Mouse (Mus musculus) cortical plate, adult 2 months (tissue): ENCODE results near the gene Slc7a7. TPM values are rescaled to one million over a fixed set of nuclear protein-coding genes. Genes with fewer than 3 reads are reported as not detected.

Experiments
- H3K27ac ChIP-seq: fragments of 200-500 bp; 2 replicates; pipeline ENCODE4 v1.5.1; 2012; ENCODE audit warnings: low read length, control low read depth, inconsistent platforms; ENCODE audit not compliant: insufficient read depth
- H3K4me1 ChIP-seq: fragments of 200-500 bp; 2 replicates; pipeline ENCODE4 v1.6.1; 2011; ENCODE audit warnings: low read length; ENCODE audit not compliant: control insufficient read depth, insufficient read depth
- H3K4me3 ChIP-seq: fragments of 200-500 bp; 2 replicates; pipeline ENCODE4 v1.5.1; 2011; ENCODE audit warnings: mild to moderate bottlenecking, low read length, control low read depth; ENCODE audit not compliant: insufficient read depth
- CTCF ChIP-seq: fragments of 200-500 bp; IDR thresholded peaks from 2 replicates; pipeline ENCODE4 v1.5.1; 2011; ENCODE audit warnings: mild to moderate bottlenecking, control low read depth, low read length; ENCODE audit not compliant: insufficient read depth; ENCODE audit errors: extremely low read depth
- POLR2A ChIP-seq: fragments of 200-500 bp; IDR thresholded peaks from 2 replicates; pipeline ENCODE4 v1.6.1; 2011; ENCODE audit warnings: mild to moderate bottlenecking, low read length, control low read depth; ENCODE audit not compliant: insufficient read depth; ENCODE audit errors: extremely low read depth
- polyA plus RNA-seq: library from polyadenylated mRNA; depleted of rRNA; stranded (reverse); fragments of >200 nt; gene quantifications from 2 replicates; pipeline ENCODE4 v1.2.3, GENCODE M21; 2012

Slc7a7 gene
- polyA plus RNA-seq, 1 experiment, result 3.1 TPM

- Histone ChIP-seq H3K4me3 (no peak overlapping the region), H3K4me1 (no peaks in the 10 kb centered on the region), H3K27ac (no peak overlapping the region)
- TF ChIP-seq CTCF (no peak), POLR2A (no peak)
Observed at GRCm38 (mm10) chr14:54382641-54383040, 34.9 kb downstream of the Slc7a7 start.

- Histone ChIP-seq H3K27ac (no peak overlapping the region), H3K4me3 (no peak overlapping the region), H3K4me1 (no peaks in the 10 kb centered on the region)
- no peak for TF ChIP-seq POLR2A
- no peak for TF ChIP-seq CTCF
Observed at GRCm38 (mm10) chr14:54381816-54382215, 35.8 kb downstream of the Slc7a7 start.

GRCm38 (mm10) chr14:54380616-54381015 lies 37.0 kb downstream of the Slc7a7 start:
- no peak overlapping the region for H3K4me3 ChIP-seq
- no peak for TF ChIP-seq POLR2A
- TF ChIP-seq CTCF, result no peak
- H3K4me1 ChIP-seq, result no peaks in the 10 kb centered on the region
- H3K27ac ChIP-seq, result no peak overlapping the region

GRCm38 (mm10) chr14:54379571-54379970 lies 38.0 kb downstream of the Slc7a7 start:
- no peak for TF ChIP-seq CTCF
- TF ChIP-seq POLR2A, result no peak
- Histone ChIP-seq H3K27ac (no peak overlapping the region), H3K4me1 (no peaks in the 10 kb centered on the region), H3K4me3 (no peak overlapping the region)

GRCm38 (mm10) chr14:54377166-54377565 lies 40.4 kb downstream of the Slc7a7 start:
- no peak for TF ChIP-seq POLR2A
- no peak for TF ChIP-seq CTCF
- Histone ChIP-seq H3K4me3 (no peak overlapping the region), H3K4me1 (no peaks in the 10 kb centered on the region), H3K27ac (no peak overlapping the region)

- Histone ChIP-seq H3K27ac (no peak overlapping the region), H3K4me3 (no peak overlapping the region), H3K4me1 (no peaks in the 10 kb centered on the region)
- TF ChIP-seq CTCF, result peak; percentile 35; the same call in 1 of the 2 replicates
- no peak for TF ChIP-seq POLR2A
Observed at GRCm38 (mm10) chr14:54375916-54376315, 41.7 kb downstream of the Slc7a7 start.

GRCm38 (mm10) chr14:54372923-54373322 lies 44.7 kb downstream of the Slc7a7 start:
- Histone ChIP-seq H3K27ac (no peak overlapping the region), H3K4me3 (no peak overlapping the region), H3K4me1 (no peaks in the 10 kb centered on the region)
- TF ChIP-seq CTCF, result no peak
- no peak for TF ChIP-seq POLR2A

- TF ChIP-seq POLR2A (no peak), CTCF (no peak)
- Histone ChIP-seq H3K4me3 (no peak overlapping the region), H3K4me1 (no peaks in the 10 kb centered on the region), H3K27ac (no peak overlapping the region)
Observed at GRCm38 (mm10) chr14:54371460-54371859, 46.1 kb downstream of the Slc7a7 start.

GRCm38 (mm10) chr14:54370595-54370994 lies 47.0 kb downstream of the Slc7a7 start:
- H3K27ac ChIP-seq, result no peak overlapping the region
- H3K4me3 ChIP-seq, result no peak overlapping the region
- no peaks in the 10 kb centered on the region for H3K4me1 ChIP-seq
- TF ChIP-seq POLR2A (no peak), CTCF (no peak)

GRCm38 (mm10) chr14:54369372-54369771 lies 48.2 kb downstream of the Slc7a7 start:
- TF ChIP-seq CTCF (no peak), POLR2A (no peak)
- H3K4me1 ChIP-seq, result no peaks in the 10 kb centered on the region
- no peak overlapping the region for H3K27ac ChIP-seq
- no peak overlapping the region for H3K4me3 ChIP-seq

GRCm38 (mm10) chr14:54367429-54368060 lies 50.0 kb downstream of the Slc7a7 start:
- Histone ChIP-seq H3K4me1 (0 out of 2 replicates have a peak, but pooled peaks cover under 1% of the 10 kb centered on the region), H3K4me3 (no peak overlapping the region), H3K27ac (no peak overlapping the region)
- TF ChIP-seq CTCF, result no peak
- no peak for TF ChIP-seq POLR2A
